Mouse (Mus musculus) CH12.LX (cell line): ENCODE data around the gene Cap1.

Source experiments
- CTCF ChIP-seq, 2 experiments: IDR thresholded peaks in 1 of 2; conservative IDR thresholded peaks in 1 of 2; 2 replicates each; pipeline ENCODE4 v1.5.1; 2011 to 2012; ENCODE audit warnings: low read depth in 2 of 2, low read length in 2 of 2, improper control_type of control experiment in 1 of 2, inconsistent platforms in 1 of 2, mild to moderate bottlenecking in 1 of 2, moderate library complexity in 1 of 2
- EP300 ChIP-seq: IDR thresholded peaks from 2 replicates; pipeline ENCODE4 v1.6.1; 2011; ENCODE audit warnings: low read length, improper control_type of control experiment
- MAFK ChIP-seq: IDR thresholded peaks from 2 replicates; pipeline ENCODE4 v1.6.1; 2011; ENCODE audit warnings: low read length, improper control_type of control experiment; ENCODE audit not compliant: insufficient replicate concordance
- MAX ChIP-seq: IDR thresholded peaks from 2 replicates; pipeline ENCODE4 v1.6.1; 2011; ENCODE audit warnings: low read length, improper control_type of control experiment
- MAZ ChIP-seq: IDR thresholded peaks from 2 replicates; pipeline ENCODE4 v1.6.1; 2012; ENCODE audit warnings: low read depth, mild to moderate bottlenecking, inconsistent platforms, low read length, improper control_type of control experiment, moderate library complexity
- MYC ChIP-seq: IDR thresholded peaks from 2 replicates; pipeline ENCODE4 v1.6.1; 2011; ENCODE audit warnings: low read depth, mild to moderate bottlenecking, improper control_type of control experiment, low read length
- NELFE ChIP-seq: IDR thresholded peaks from 2 replicates; pipeline ENCODE4 v1.6.1; 2011; ENCODE audit warnings: low read depth, low read length, improper control_type of control experiment
- NRF1 ChIP-seq: IDR thresholded peaks from 2 replicates; pipeline ENCODE4 v1.6.1; 2014; ENCODE audit warnings: low read depth, mild to moderate bottlenecking, inconsistent platforms, low read length, improper control_type of control experiment, moderate library complexity
- USF1 ChIP-seq: IDR thresholded peaks from 2 replicates; pipeline ENCODE4 v1.6.1; 2014; ENCODE audit warnings: low read depth, mild to moderate bottlenecking, inconsistent platforms, low read length, improper control_type of control experiment
- ZNF384 ChIP-seq: IDR thresholded peaks from 2 replicates; pipeline ENCODE4 v1.6.1; 2012; ENCODE audit warnings: low read depth, low read length, improper control_type of control experiment, inconsistent platforms

DNA sequence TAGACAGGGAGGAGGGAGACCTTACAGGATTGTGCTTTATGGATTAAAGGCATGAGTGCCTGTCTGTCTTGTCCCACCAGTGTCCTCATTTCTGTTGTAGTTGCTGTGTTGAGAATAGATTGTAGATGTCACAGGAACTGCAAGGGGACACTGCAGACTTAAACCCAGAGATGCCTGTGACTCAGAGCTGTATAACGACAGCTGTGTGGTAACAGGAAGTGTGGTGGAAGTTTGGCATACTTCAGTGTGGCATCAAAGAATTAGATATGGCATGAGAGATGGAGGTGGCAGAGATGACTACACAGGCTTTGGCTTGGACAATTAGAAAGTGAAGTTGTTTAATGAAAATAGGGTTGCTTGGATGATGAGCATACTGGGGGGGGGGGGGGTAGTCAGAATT is 47.4 kb downstream of the Cap1 start:
- TF ChIP-seq MAZ (no peak), MAX (no peak), USF1 (no peak), MAFK (no peak), NELFE (no peak), MYC (no peak), CTCF (conservative IDR thresholded peaks at IDR 0.05 in 1 of 2, IDR thresholded peaks at IDR 0.05 in 1 of 2; ENCODE audit: low read depth in 2 of 2, low read length in 2 of 2) (no peak), NRF1 (no peak), EP300 (no peak), ZNF384 (no peak)
